Mouse (Mus musculus) C2C12 (cell line): ENCODE data around the gene Cdh24. TPM values are rescaled to one million over a fixed set of nuclear protein-coding genes. Genes with fewer than 3 reads are reported as not detected.

Experiments
- H3K27me3 ChIP-seq: one replicate; pipeline ENCODE4 v1.6.1; 2011; ENCODE audit not compliant: control insufficient read depth, insufficient read depth, insufficient read length
- H3K36me3 ChIP-seq: one replicate; pipeline ENCODE4 v1.6.1; 2011; ENCODE audit not compliant: control insufficient read depth, insufficient read depth
- H3K4me3 ChIP-seq: one replicate; pipeline ENCODE4 v1.5.1; 2011; ENCODE audit warnings: mild to moderate bottlenecking, control low read depth; ENCODE audit not compliant: poor library complexity, insufficient read depth, severe bottlenecking
- H3K79me2 ChIP-seq: one replicate; pipeline ENCODE4 v1.6.1; 2011; ENCODE audit not compliant: control insufficient read depth, insufficient read depth
- H3K79me3 ChIP-seq: one replicate; pipeline ENCODE4 v1.6.1; 2011; ENCODE audit warnings: low read depth, control low read depth
- H3ac ChIP-seq: one replicate; pipeline ENCODE3; 2011; ENCODE audit warnings: low read depth; ENCODE audit not compliant: control insufficient read depth, insufficient read length
- CEBPB ChIP-seq: IDR thresholded peaks from one replicate; pipeline ENCODE4 v1.6.1; 2011; ENCODE audit warnings: low read depth, mild to moderate bottlenecking, control low read depth, moderate library complexity
- CTCF ChIP-seq: IDR thresholded peaks from one replicate; pipeline ENCODE4 v1.5.1; 2011; ENCODE audit not compliant: control insufficient read depth, insufficient read depth, insufficient read length
- FOSL1 ChIP-seq: IDR thresholded peaks from one replicate; pipeline ENCODE4 v1.8.0; 2011; ENCODE audit warnings: mild to moderate bottlenecking, low read length; ENCODE audit not compliant: poor library complexity, insufficient read depth, severe bottlenecking
- MAX ChIP-seq: IDR thresholded peaks from one replicate; pipeline ENCODE4 v1.6.1; 2011; ENCODE audit warnings: mild to moderate bottlenecking, control low read depth
- MYOD1 ChIP-seq: IDR thresholded peaks from one replicate; pipeline ENCODE4 v1.6.1; 2011; ENCODE audit warnings: low read depth; ENCODE audit not compliant: control insufficient read depth, insufficient read length
- MYOG ChIP-seq: IDR thresholded peaks from one replicate; pipeline ENCODE4 v1.6.1; 2011; ENCODE audit not compliant: control insufficient read depth, insufficient read length; ENCODE audit errors: extremely low read depth
- USF1 ChIP-seq: IDR thresholded peaks from one replicate; pipeline ENCODE4 v1.6.1; 2011; ENCODE audit warnings: low read depth, mild to moderate bottlenecking, control low read depth, moderate library complexity
- polyA plus RNA-seq: library from polyadenylated mRNA; unstranded; fragments of >200 nt; fragmentation: generic; extraction: Trizol; gene quantifications from one replicate; pipeline ENCODE4 v1.2.1, GENCODE M21; 2012; ENCODE audit warnings: missing spikeins

The Cdh24 gene
- polyA plus RNA-seq, 1 experiment, result 4.6 TPM

DNA sequence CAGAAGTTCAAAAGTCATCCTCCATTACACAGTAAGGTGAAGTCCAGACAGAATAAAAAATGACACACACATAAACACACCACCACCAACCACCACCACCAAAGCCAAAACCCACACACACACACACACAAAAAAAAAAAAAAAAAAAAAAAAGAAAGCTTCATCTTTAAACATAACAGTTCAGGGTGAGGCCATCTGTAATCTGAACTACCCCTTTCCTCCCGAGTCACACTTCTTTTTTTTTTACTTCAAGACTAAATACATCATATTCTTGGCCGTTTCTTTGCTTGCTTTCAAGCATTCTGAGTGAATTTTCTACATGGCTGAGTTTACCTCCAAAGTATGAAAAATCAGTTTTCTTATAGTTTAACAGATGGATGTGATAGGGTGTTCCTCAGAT is 39.6 kb downstream of the Cdh24 start:
- Histone ChIP-seq H3K79me3 (no peaks in the 10 kb centered on the region), H3K4me3 (no peak overlapping the region), H3K36me3 (peaks cover 3% of the 10 kb centered on the region), H3K79me2 (no peaks in the 10 kb centered on the region), H3ac (no peak overlapping the region), H3K27me3 (no peaks in the 10 kb centered on the region)
- TF ChIP-seq MYOG, result no peak
- TF ChIP-seq MAX, result no peak
- TF ChIP-seq CEBPB, result no peak
- no peak for TF ChIP-seq FOSL1
- TF ChIP-seq CTCF, result no peak
- no peak for TF ChIP-seq MYOD1
- no peak for TF ChIP-seq USF1

DNA sequence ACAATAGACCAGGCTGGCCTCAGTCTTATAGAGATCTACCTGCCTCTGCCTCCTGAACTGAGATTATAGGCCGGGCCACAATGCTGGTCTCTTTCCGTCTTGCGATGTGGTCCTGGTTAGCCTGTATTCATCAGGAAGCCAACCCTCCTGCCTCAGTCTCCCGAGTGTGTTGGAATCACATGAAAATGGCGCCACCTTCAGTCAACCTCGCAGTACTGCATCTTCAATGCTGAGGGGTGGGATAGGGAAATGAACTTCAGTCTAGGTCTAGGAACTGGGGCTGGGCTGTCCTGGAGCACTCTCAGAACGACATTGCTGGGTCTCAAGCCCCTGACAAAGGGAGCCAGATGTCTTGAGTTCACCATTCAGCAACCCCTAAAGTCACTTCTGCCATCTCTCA is 44.1 kb downstream of the Cdh24 start:
- Histone ChIP-seq H3K79me2 (no peaks in the 10 kb centered on the region), H3K27me3 (no peaks in the 10 kb centered on the region), H3ac (no peak overlapping the region), H3K79me3 (no peaks in the 10 kb centered on the region), H3K36me3 (peaks cover 3% of the 10 kb centered on the region), H3K4me3 (no peak overlapping the region)
- TF ChIP-seq MYOD1 (no peak), CEBPB (no peak), MAX (no peak), CTCF (no peak), MYOG (no peak), USF1 (no peak), FOSL1 (no peak)

- H3K27me3 ChIP-seq, result no peaks in the 10 kb centered on the region
- no peak overlapping the region for H3ac ChIP-seq
- H3K79me2 ChIP-seq, result no peaks in the 10 kb centered on the region
- no peaks in the 10 kb centered on the region for H3K79me3 ChIP-seq
- no peaks in the 10 kb centered on the region for H3K36me3 ChIP-seq
- no peak overlapping the region for H3K4me3 ChIP-seq
- TF ChIP-seq MYOG (no peak), CTCF (no peak), MAX (no peak), CEBPB (no peak), MYOD1 (no peak), FOSL1 (no peak), USF1 (no peak)
These were observed 46.3 kb downstream of the Cdh24 start for GRCm38 (mm10) chr14:54594631-54595414.

DNA sequence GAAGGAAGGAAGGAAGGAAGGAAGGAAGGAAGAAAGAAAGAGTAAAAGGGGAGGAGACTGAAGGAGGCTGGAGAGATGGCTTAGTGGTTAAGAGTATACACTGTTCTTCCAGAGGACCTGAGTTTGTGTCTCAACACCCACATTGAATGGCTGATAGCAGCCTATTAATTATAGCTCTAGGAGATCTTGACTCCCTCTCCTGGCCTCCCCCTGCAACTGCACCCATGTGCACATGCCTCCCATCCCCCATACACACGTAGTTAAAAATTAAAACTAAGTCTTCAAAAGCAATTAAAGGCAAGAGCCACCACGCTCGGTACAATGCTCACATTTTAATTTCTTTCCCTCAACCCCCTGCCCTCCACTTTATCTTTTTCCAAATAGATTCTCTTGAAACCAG is 47.1 kb downstream of the Cdh24 start:
- Histone ChIP-seq H3K36me3 (no peaks in the 10 kb centered on the region), H3K79me2 (no peaks in the 10 kb centered on the region), H3K27me3 (no peaks in the 10 kb centered on the region), H3ac (no peak overlapping the region), H3K79me3 (no peaks in the 10 kb centered on the region), H3K4me3 (no peak overlapping the region)
- TF ChIP-seq USF1 (no peak), MAX (no peak), CEBPB (no peak), FOSL1 (no peak), CTCF (no peak), MYOG (no peak), MYOD1 (no peak)

DNA sequence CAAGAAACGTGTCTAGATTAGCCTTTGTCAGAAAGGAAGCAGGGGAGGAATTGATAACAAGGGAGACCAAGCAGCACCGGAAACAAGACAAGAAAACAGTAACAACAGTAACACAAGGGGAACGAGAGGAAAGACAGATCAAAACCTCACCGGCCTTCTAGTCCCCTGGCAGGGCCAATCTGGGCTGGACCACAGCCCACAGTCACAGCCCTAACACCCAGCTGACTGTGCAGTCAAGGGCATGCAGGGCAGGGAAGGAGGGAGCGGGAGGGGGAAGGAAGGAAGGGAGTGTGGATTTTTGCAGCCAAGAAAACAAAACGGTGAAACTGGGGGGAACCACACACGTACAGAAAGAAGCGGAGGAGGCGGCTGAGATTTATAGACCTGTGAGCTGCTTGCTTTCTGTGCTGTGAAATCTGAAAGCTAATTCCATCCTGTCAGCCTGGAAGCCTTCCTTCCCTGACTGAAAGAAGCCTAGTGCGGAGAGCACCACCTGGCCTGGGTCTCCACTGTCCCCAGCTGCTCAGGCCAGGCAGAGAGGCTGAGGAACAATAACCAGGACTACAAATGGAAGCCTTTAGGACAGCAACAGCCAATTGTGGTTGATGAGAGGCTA is 48.7 kb downstream of the Cdh24 start:
- TF ChIP-seq FOSL1 (no peak), CTCF (no peak), CEBPB (no peak), MAX (no peak), MYOD1 (no peak), MYOG (no peak), USF1 (no peak)
- Histone ChIP-seq H3ac (no peak overlapping the region), H3K27me3 (no peaks in the 10 kb centered on the region), H3K79me2 (no peaks in the 10 kb centered on the region), H3K36me3 (no peaks in the 10 kb centered on the region), H3K79me3 (no peaks in the 10 kb centered on the region), H3K4me3 (no peak overlapping the region)
